Mouse (Mus musculus) stomach, adult 2 months (tissue): Measurements from ENCODE around the gene Olfr1393. TPM values are rescaled to one million over a fixed set of nuclear protein-coding genes. Genes with fewer than 3 reads are reported as not detected.

Source experiments
- polyA plus RNA-seq: library from polyadenylated mRNA; depleted of rRNA; stranded (reverse); fragments of >200 nt; gene quantifications from 2 replicates; pipeline ENCODE4 v1.2.3, GENCODE M21; 2012; rRNA removed

Olfr1393 gene
- not detected in 2 replicates for polyA plus RNA-seq

GRCm38 (mm10) chr11:49278222-49278621 is at the start of gene Olfr1393:
Gene Olfr1393 (plus strand): TSS chr11:49278304.

GRCm38 (mm10) chr11:49243727-49244594 is 34.1 kb upstream of the Olfr1393 start, which contains the start of gene Mgat1:
Gene Mgat1 (plus strand): TSS chr11:49244191.

GRCm38 (mm10) chr11:49284982-49285381 is 6.9 kb downstream of the Olfr1393 start, which contains the start of gene Olfr1392:
Gene Olfr1392 (plus strand): TSS chr11:49285282.

GRCm38 (mm10) chr11:49304441-49304840 is 26.3 kb downstream of the Olfr1393 start, which contains the start of gene Olfr10:
Gene Olfr10 (plus strand): TSS chr11:49304741.

GRCm38 (mm10) chr11:49322442-49322841 is 44.3 kb downstream of the Olfr1393 start, which contains the start of gene Olfr1391:
Gene Olfr1391 (plus strand): TSS chr11:49322742.

Other genes starting within 250 kb of the Olfr1393 start
- 0.02 and 0.11 TPM in 2 replicates for gene 9930111J21Rik2, start 227.1 kb upstream of the Olfr1393 start, polyA plus RNA-seq
- gene Tgtp2, start 214.1 kb upstream of the Olfr1393 start, polyA plus RNA-seq, result 0.09 and 0.44 TPM in 2 replicates
- gene Ifi47, start 201.7 kb upstream of the Olfr1393 start, polyA plus RNA-seq, result 0.30 and 0.34 TPM in 2 replicates
- gene Olfr1396, start 163.4 kb upstream of the Olfr1393 start, polyA plus RNA-seq, result 0.04 and 1.4 TPM in 2 replicates
- gene Olfr1395, start 136.0 kb upstream of the Olfr1393 start, polyA plus RNA-seq, result not detected in 2 replicates
- not detected in 2 replicates for gene Olfr1394, start 123.9 kb upstream of the Olfr1393 start, polyA plus RNA-seq
- gene Btnl9, start 91.1 kb upstream of the Olfr1393 start, polyA plus RNA-seq, result 7.0 and 12.5 TPM in 2 replicates
- 0.22 and 0.39 TPM in 2 replicates for gene Zfp62, start 75.0 kb upstream of the Olfr1393 start, polyA plus RNA-seq
- gene Mgat1, start 34.1 kb upstream of the Olfr1393 start, polyA plus RNA-seq, result 48.7 and 50.1 TPM in 2 replicates
- gene Olfr1392, start 7.0 kb downstream of the Olfr1393 start, polyA plus RNA-seq, result not detected in 2 replicates
- not detected in 2 replicates for gene Olfr10, start 26.4 kb downstream of the Olfr1393 start, polyA plus RNA-seq
- not detected in 2 replicates for gene Olfr1391, start 44.4 kb downstream of the Olfr1393 start, polyA plus RNA-seq
- not detected in 2 replicates for gene Olfr1390, start 56.9 kb downstream of the Olfr1393 start, polyA plus RNA-seq
- not detected in 2 replicates for gene Olfr1389, start 144.8 kb downstream of the Olfr1393 start, polyA plus RNA-seq
- gene Olfr1388, start 158.3 kb downstream of the Olfr1393 start, polyA plus RNA-seq, result not detected in 2 replicates
- not detected in 2 replicates for gene Olfr1387, start 177.0 kb downstream of the Olfr1393 start, polyA plus RNA-seq
- gene Olfr1386, start 186.7 kb downstream of the Olfr1393 start, polyA plus RNA-seq, result not detected in 2 replicates
- gene Olfr1385, start 210.8 kb downstream of the Olfr1393 start, polyA plus RNA-seq, result not detected in 2 replicates
- not detected in 2 replicates for gene Olfr1384, start 228.4 kb downstream of the Olfr1393 start, polyA plus RNA-seq
- gene Olfr1383, start 241.3 kb downstream of the Olfr1393 start, polyA plus RNA-seq, result not detected in 2 replicates
- gene Olfr1382, start 249.9 kb downstream of the Olfr1393 start, polyA plus RNA-seq, result not detected in 2 replicates